Mouse (Mus musculus): ENCODE measurements at regions not wholly inside any gene's neighbourhood (a gene's known extent, or its start where the extent isn't known, plus 50 kb on each side); places are given as distances from the start of the nearest gene placed in this dataset.
A peak's percentile ranks its signal among the peaks of the same experiment; 100 is the strongest.

DNA sequence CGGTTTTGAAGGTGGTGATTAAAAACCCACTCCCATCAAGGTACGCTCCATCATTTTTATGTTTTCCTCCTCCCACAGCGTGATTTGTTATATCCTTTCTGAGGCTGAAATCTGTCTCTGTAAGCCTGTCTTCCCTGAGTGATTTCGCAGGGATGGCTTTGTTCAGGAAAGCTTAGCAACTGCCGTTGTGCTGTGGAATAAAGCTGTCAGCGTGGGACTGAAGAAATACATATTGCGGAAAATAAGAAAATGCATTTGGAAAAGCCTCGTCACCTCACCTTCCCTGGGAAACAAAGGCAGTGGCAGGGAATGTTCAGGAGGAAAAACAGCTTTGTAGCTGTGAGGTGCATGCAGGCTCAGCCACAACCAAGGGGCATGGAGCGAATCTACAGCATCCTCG lies 310.0 kb upstream of the Id4 start:
- DNase-seq: no peak

DNA sequence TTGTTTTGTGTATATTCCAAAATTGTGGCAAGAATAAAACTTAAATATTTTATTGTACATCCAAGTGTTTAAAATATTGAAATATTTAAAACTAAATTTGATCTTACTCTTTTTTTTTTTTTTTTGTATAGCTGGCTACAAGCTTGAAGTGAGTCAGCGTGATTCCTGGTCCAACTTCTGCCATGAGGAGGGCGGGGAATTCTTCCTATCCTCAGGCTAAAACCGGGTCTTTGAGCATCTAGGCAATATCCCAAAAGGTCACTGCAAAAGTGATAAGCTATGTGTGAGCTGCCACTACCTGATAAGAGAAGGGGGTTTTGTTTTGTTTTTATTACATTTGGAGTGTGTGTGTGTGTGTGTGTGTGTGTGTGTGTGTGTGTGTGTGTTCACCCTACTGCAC lies 308.1 kb upstream of the Id4 start:
- Histone ChIP-seq H3K4me3 (ENCODE audit: low read depth, low read length) (no peak overlapping the region), H3K9me3 (ENCODE audit: low read depth, low read length) (no peaks in the 10 kb centered on the region), H3K4me1 (ENCODE audit: insufficient read depth) (no peaks in the 10 kb centered on the region; the same call in 1 of the 2 replicates), H3K9ac (no peak overlapping the region), H3K27ac (ENCODE audit: low read depth) (no peak overlapping the region), H3K27me3 (ENCODE audit: insufficient read depth, low read length) (no peaks in the 10 kb centered on the region), H3K36me3 (ENCODE audit: insufficient read depth) (no peaks in the 10 kb centered on the region), H3K4me2 (no peak overlapping the region)
- no peak for ATAC-seq (ENCODE audit: insufficient read depth)
- TF ChIP-seq CTCF (IDR thresholded peaks at IDR 0.05; ENCODE audit: low read depth): no peak
- no peak for DNase-seq
- WGBS: 54% methylated on average over 3 of the region's 3 CpGs

More for the DNA sequence above, 310.0 kb upstream of the Id4 start:
- Histone ChIP-seq H3K4me1 (ENCODE audit: insufficient read depth) (no peaks in the 10 kb centered on the region; the same call in 1 of the 2 replicates), H3K4me2 (no peak overlapping the region), H3K9me3 (ENCODE audit: low read depth, low read length) (no peaks in the 10 kb centered on the region), H3K36me3 (ENCODE audit: insufficient read depth) (no peaks in the 10 kb centered on the region), H3K27me3 (ENCODE audit: insufficient read depth, low read length) (no peaks in the 10 kb centered on the region), H3K27ac (ENCODE audit: low read depth) (no peak overlapping the region), H3K4me3 (ENCODE audit: low read depth, low read length) (no peak overlapping the region), H3K9ac (no peak overlapping the region)
- no peak for TF ChIP-seq CTCF (IDR thresholded peaks at IDR 0.05; ENCODE audit: low read depth)
- ATAC-seq (ENCODE audit: insufficient read depth): no peak
- 67% methylated on average over 10 of the region's 10 CpGs for WGBS

DNA sequence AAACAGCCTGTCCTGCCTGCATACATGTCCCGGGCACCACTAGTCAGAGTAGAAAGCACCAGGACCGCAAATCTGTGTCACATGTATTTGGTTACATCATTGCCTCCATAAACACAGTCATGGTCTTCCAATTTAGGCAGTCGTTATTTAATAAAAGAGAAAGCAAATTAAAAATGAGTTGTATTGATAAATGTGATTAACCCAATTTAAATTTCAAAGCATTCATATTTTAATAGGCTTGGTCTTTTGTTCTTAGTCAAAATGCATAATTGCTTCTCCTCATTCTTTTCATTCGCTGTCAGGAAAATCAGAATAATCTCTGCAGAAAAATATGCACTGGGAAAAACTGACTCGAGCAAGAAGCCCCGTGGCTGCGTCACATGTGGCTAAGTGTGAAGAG lies 307.3 kb upstream of the Id4 start:
- Histone ChIP-seq H3K9me3 (ENCODE audit: low read depth, low read length) (no peaks in the 10 kb centered on the region), H3K9ac (no peak overlapping the region), H3K36me3 (ENCODE audit: insufficient read depth) (no peaks in the 10 kb centered on the region), H3K27ac (ENCODE audit: low read depth) (no peak overlapping the region), H3K4me3 (ENCODE audit: low read depth, low read length) (no peak overlapping the region), H3K27me3 (ENCODE audit: insufficient read depth, low read length) (no peaks in the 10 kb centered on the region), H3K4me2 (no peak overlapping the region), H3K4me1 (ENCODE audit: insufficient read depth) (no peaks in the 10 kb centered on the region; the same call in 1 of the 2 replicates)
- DNase-seq (no peak), ATAC-seq (ENCODE audit: insufficient read depth) (no peak)
- no peak for TF ChIP-seq CTCF (IDR thresholded peaks at IDR 0.05; ENCODE audit: low read depth)
- WGBS: 64% methylated on average over 7 of the region's 7 CpGs

DNA sequence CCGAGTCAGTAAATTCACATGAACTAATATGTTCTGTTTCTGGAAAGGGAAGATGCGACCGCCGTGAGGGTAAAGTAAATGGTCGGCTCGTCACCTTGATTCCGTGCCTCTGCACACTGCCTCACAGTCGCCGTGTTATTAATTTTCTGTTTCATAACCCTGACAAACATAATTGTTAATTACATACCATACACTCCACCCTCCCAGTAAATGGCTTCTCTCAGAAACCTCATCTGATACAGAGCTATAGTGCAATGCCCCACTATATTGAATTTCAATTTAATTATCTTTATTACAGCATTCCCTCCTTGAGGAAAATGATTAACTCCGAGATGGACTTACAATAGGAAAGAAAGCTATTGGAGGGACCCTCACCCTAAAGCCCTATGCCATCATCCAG lies 305.5 kb upstream of the Id4 start:
- Histone ChIP-seq H3K4me1 (ENCODE audit: insufficient read depth) (no peaks in the 10 kb centered on the region), H3K9me3 (ENCODE audit: low read depth, low read length) (no peaks in the 10 kb centered on the region), H3K9ac (no peak overlapping the region), H3K27ac (ENCODE audit: low read depth) (no peak overlapping the region), H3K27me3 (ENCODE audit: insufficient read depth, low read length) (no peaks in the 10 kb centered on the region), H3K36me3 (ENCODE audit: insufficient read depth) (no peaks in the 10 kb centered on the region), H3K4me3 (ENCODE audit: low read depth, low read length) (no peak overlapping the region), H3K4me2 (no peak overlapping the region)
- DNase-seq: no peak
- no peak for TF ChIP-seq CTCF (IDR thresholded peaks at IDR 0.05; ENCODE audit: low read depth)
- no peak for ATAC-seq (ENCODE audit: insufficient read depth)
- WGBS: 79% methylated on average over 10 of the region's 10 CpGs

DNA sequence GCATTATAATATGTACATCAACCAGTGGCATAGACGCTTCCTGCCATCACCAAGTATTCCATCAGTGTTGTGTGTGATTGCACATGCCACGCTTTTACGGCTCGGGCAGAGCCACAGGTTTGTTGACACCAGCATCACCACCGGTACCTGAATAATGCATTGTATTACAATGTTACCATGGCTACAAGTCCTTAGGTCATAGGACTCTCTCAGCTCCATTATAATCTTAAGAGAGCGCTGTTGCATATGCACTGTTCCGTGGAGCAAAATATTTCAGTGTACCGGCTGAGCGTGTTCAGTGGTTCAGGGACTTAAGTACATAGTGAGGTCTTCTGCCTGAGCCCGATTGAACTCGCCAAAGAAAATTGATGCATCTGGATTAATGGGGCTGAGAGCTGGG lies 303.4 kb upstream of the Id4 start:
- ATAC-seq (ENCODE audit: insufficient read depth): no peak
- Histone ChIP-seq H3K4me1 (ENCODE audit: insufficient read depth) (no peaks in the 10 kb centered on the region), H3K9me3 (ENCODE audit: low read depth, low read length) (no peaks in the 10 kb centered on the region), H3K27me3 (ENCODE audit: insufficient read depth, low read length) (no peaks in the 10 kb centered on the region), H3K9ac (no peak overlapping the region), H3K4me2 (no peak overlapping the region), H3K27ac (ENCODE audit: low read depth) (no peak overlapping the region), H3K4me3 (ENCODE audit: low read depth, low read length) (no peak overlapping the region), H3K36me3 (ENCODE audit: insufficient read depth) (no peaks in the 10 kb centered on the region)
- DNase-seq: no peak
- 88% methylated on average over 11 of the region's 11 CpGs for WGBS
- TF ChIP-seq CTCF (IDR thresholded peaks at IDR 0.05; ENCODE audit: low read depth): no peak

DNA sequence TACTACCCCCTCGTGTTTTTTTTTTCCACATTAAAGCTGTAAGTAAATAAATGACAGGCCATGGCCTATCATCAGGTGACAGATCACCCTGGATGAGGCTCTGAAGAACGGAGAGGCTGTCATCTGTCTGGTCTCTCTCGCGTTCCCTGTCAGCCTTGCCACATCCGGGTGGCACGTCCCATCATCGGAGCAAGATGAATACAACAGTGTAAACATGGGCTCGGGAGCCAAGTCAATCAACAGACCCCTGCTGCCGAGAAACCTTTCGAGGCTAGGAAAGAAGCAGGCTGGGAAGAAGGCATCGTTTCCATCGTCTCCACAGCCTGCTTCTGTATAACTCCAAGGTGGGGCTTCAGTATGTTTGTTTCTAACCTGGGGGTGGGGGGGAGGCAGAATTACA lies 286.8 kb upstream of the Id4 start:
- Histone ChIP-seq H3K4me2 (peak overlapping the region; percentile 53), H3K36me3 (ENCODE audit: insufficient read depth) (no peaks in the 10 kb centered on the region)
- WGBS: 4% methylated on average over 12 of the region's 12 CpGs

DNA sequence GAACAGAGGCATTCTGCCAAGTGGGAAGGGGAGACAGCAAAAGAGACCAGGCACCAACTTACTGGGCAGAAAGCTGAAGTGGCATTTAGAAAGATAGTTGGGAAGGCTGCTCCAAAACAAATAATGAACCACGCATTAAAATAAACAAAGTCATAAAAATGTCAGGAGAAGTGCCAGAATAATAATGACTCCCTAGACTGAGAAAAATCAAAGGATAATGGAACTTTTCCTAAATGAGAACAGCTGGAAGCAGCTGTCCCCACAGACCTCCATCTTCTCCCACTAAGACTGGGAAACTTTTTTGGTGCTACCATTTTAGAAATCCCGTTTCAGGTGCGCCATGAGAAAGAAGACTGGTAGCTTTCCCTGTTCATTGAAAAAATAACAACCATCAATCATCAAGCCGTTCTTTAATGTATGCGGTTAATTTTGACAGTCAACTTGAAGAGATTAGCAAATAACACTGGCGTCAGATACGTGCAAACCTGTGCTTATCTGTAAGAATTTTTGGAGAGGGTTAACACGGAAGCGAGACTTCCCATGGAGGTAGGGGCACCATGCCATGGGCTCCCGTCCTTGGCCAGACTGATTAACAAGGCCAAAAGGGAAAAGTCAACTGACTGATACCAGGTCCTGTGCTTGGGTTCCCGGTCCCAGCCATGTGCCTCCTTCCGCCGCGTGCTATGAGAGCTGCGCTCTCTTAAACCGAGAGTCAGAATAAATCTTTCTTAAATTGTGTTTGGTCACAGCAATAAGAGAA lies 286.1 kb upstream of the Id4 start:
- no peak overlapping the region for H3K4me3 ChIP-seq (ENCODE audit: low read depth, low read length)
- no peaks in the 10 kb centered on the region for H3K27me3 ChIP-seq (ENCODE audit: insufficient read depth, low read length)
- H3K4me1 ChIP-seq (ENCODE audit: insufficient read depth): no peaks in the 10 kb centered on the region
- peak; percentile 89 for DNase-seq
- no peak overlapping the region for H3K27ac ChIP-seq (ENCODE audit: low read depth)
- H3K9me3 ChIP-seq (ENCODE audit: low read depth, low read length): no peaks in the 10 kb centered on the region
- peak; percentile 60 for ATAC-seq (ENCODE audit: insufficient read depth)
- no peaks in the 10 kb centered on the region for H3K36me3 ChIP-seq (ENCODE audit: insufficient read depth)
- 50% methylated on average over 16 of the region's 16 CpGs for WGBS
- peak overlapping the region; percentile 53 for H3K4me2 ChIP-seq
- H3K9ac ChIP-seq: no peak overlapping the region
- no peak for TF ChIP-seq CTCF (IDR thresholded peaks at IDR 0.05; ENCODE audit: low read depth)

More for the DNA sequence above, 286.8 kb upstream of the Id4 start:
- H3K27me3 ChIP-seq (ENCODE audit: insufficient read depth, low read length): no peaks in the 10 kb centered on the region
- H3K4me1 ChIP-seq (ENCODE audit: insufficient read depth): no peaks in the 10 kb centered on the region
- ATAC-seq (ENCODE audit: insufficient read depth): no peak; the same call in 1 of the 2 replicates
- no peak overlapping the region for H3K4me3 ChIP-seq (ENCODE audit: low read depth, low read length)
- no peaks in the 10 kb centered on the region for H3K9me3 ChIP-seq (ENCODE audit: low read depth, low read length)
- no peak overlapping the region for H3K27ac ChIP-seq (ENCODE audit: low read depth)
- TF ChIP-seq CTCF (IDR thresholded peaks at IDR 0.05; ENCODE audit: low read depth): no peak
- DNase-seq: peak; percentile 52
- no peak overlapping the region for H3K9ac ChIP-seq

Data from lung, embryonic 14.5 days (tissue).